Mouse (Mus musculus): ENCODE data around the gene Srr.

Srr gene

DNA sequence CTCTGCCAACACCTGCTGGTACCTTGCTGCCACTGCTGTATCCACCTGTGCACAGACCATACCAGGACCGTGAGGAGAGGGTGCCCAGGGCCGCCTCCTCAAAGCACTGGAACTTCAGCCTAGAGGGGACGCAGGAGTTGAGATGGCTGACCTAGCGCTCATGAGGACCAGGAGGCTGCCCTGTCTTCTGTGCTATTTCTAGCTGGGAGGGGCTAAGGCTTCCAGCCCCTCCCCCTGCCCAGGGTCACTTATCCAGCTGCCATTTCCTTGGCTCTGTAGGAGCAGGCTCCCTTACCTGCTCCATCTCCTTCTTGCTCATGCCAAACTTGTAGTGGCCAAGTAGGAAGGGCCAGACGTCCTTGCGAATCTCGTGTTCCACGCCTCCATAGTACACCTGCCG, 68.0 kb downstream of the Srr start:
- DNase-seq: no peak
